Mouse (Mus musculus) T-helper 17 cell (primary cell): ENCODE data around the gene Pgs1.

ENCODE experiments used
- in situ Hi-C, 2 experiments: fragments of 300-600 bp; cut with MboI, MseI; formaldehyde crosslinking; loops; 1 replicate in 1 of 2; 2 replicates in 1 of 2; pipeline ENCODE4 v1.15.1; 2025; ENCODE audit warnings: high pct_unique_total_duplicates in 2 of 2

Pgs1 gene

DNA sequence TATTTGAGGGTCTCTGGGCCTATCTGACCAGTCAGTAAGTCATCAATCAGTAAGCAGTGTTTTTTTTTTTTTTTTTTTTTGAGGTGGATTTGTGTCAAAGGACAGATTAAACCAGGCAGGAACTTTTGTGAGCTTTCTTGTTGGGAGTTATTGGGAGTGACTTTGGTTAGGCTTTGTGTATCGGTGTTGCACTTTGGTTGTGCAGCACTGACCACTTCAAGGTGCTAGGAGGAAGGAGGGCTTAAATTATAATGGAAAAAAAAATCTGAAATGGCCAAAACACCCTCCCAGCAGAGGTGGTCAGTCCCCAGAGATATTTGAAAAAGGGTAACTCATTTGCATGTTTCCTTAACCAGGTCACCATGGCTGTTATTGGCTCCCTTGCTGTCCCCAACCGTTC lies 11.0 kb downstream of the Pgs1 start:
- in situ Hi-C loops: loop anchor here in 1 of 2 experiments (5.0 kb wide), 1 partner anchor 250 kb away; the partner anchor contains the start of gene Cyth1

DNA sequence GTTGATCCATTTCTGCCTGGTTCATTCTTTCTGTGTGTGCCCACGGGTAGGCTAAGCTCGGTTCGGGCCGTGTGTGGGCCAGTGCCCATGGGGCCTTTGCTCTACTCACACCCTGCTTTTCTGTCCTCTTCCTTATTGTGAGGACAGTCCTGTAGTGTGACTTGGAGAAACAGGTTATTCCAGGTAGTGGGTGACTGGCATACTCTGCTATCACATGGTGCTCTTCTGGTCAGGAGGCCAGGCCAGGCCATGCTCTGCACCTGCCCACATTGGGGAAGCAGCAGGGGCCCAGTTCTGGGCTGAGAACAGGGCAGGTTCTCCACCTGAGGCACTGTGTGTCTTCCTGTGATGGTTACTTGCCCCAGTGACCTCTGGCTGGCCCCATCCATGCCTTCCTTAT lies 12.3 kb downstream of the Pgs1 start:
- in situ Hi-C loops: loop anchor here in 1 of 2 experiments (5.0 kb wide), 1 partner anchor 249 kb away; the partner anchor contains the start of gene Cyth1

DNA sequence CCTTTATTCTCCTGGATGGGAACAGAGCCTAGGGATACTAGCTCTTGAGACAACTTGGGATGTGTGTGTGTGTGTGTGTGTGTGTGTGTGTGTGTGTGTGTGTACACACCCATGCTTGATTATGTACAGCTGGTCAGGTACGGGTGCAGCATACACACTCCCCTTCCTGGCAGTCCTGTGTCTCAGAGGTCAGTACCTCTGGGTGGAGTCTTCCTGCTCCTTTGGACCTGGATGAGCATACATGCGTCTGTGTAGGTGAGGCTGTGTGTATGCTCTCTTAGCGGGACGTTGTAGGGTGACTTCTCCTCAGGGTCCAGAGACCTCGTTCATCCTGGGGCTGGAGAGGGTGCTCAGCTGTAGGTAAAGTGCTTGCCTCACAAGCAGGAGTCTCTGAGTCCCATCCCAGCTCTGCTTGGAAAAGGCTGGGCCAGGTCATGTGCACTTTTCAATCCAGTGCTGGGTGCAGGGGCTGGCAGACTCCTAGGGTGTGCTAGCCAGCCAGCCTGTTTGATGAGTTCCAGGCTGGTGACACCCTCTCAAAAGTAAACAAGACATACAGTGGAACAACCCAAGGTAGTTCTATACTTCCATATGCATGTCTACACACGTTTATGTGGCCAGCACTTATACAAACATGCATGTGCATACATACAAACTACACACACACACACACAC lies 13.3 kb downstream of the Pgs1 start:
- in situ Hi-C loops: loop anchor here in 1 of 2 experiments (5.0 kb wide), 1 partner anchor 248 kb away; the partner anchor contains the start of gene Cyth1

DNA sequence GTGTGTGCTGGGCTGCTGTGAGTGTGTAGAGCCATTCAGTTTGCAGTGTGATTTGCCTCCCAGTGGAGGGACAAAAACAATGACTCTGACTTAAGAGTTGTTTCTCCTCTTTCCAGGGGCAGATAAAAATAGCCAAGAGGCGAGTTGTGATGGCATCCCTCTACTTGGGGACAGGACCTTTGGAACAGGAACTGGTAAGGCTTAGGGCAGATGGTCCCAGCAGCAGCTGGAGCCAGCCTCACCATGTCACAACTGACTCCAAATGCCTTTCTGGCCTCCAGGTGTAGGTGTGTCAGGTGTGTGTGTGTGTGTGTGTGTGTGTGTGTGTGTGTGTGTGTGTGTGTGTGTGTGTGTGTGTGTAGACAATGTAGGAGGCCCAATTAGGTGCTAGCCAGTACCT lies 14.0 kb downstream of the Pgs1 start:
- in situ Hi-C loops: no loop called here

DNA sequence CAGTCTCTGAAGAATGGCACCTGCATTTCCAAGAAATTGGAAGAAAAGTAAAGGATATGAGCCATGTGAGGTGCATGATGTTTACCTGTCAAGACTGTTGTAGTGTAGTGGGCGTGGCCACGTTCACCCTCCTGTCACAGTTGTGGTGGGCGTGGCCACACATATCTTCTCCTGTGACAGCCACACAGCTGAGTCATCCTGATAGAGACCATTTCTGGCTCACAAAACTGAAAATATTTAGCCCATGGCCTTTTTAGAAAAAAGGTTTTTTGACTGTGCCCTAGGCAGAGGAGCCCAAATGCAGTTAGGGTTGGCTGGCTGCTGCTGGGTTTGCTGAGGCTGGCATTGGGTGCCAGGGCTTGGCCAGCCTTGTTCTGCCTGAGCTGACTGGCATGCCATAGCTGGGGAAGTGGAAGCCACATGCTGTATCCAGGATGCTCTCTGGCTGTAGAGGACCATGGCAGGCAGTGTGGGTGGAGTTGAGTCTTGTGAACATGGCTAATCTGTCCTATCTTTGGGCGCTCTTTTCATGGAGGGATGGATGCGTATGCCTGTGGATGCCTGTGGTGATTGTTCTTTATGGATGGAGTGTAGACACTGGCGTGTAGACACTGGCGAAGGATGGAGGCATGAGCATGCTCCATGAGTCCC lies 14.6 kb downstream of the Pgs1 start:
- in situ Hi-C loops: no loop called here

DNA sequence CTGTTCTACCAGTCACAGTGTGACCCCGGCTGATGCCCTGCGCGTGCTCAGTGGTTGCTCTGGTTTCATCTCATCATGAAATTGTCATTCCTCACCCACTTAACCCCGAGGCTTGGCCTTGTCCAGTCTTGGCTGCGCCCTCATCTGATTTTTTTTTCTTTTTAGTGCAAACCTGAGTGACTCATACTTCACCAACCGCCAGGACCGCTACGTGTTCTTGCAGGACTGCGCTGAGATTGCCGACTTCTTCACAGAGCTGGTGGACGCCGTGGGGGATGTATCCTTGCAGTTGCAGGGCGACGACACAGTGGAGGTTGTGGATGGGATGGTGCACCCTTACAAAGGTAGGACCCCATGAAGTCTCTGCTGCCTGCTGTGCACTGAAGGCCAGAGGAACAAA lies 17.1 kb downstream of the Pgs1 start:
- in situ Hi-C loops: no loop called here

DNA sequence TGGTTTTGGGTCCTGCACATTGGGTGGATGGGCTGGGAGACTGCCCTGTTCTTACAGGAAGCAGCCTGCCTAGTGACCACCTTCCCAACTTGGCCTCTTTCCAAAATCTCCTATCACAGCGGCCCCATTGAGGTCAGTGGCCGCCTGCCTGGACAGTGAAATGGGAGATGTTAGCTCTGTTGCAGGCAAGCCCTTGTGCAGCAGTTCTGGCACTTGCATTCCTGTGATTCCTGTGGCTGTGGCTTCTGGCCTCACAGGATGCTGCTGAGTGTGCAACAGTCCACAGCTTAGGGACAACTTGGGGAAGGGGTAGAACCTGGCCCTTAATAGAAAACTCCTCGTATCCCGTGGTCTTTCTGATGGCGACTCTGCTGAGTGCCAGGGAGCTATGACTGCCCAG lies 17.6 kb downstream of the Pgs1 start:
- in situ Hi-C loops: no loop called here

DNA sequence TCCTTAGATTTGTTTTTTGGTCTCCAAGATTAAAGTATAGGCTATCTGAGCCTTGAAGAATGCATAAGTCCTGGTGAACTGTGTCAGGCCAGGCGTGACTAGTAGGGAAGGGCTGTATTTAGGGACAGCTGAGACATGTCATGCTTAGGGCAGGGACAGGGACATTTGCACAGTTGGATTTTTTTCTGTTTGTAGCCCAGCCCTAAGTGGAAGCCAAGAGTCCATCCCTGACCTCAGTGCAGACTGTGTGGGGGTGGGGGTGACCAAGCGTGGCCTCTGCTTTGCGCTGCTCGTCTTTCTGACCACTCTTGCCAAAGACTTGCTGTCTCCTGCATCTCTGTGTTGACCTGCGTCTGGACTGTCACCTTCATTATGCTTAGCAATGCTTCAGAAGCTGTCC lies 18.1 kb downstream of the Pgs1 start:
- in situ Hi-C loops: no loop called here

DNA sequence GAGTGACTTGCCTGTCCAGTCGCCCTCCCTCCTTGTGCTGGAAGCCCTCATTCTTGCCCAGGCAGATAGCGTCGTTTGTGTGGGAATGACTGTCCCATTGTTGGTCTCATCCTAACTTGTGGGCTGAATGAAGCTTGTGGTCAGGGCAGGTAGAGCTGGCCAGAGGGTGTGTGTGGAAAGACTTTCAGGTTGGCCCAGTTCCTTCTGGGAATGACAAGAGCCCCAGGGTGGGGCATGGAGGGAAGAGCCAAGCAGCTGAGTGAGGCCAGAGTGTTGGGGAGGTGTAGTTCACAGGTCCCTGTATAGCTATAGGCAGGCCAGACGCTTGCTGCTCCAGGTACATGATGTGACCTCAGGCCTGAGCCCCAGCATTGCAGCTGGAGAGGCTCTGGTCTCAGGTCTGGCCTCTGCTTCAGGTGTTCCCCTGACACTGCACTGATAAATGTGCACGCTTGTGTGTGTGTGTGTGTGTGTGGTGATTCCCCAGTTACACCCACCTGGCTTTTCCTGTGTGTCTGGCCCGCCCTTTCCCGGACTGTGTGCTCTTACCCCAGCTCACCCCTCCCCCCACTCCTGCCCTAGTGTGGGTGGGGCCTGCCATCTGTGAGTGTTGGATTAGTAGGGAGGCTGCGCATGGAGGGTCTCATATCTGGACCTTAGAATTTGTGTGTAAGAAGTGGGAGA lies 21.5 kb downstream of the Pgs1 start:
- in situ Hi-C loops: no loop called here

DNA sequence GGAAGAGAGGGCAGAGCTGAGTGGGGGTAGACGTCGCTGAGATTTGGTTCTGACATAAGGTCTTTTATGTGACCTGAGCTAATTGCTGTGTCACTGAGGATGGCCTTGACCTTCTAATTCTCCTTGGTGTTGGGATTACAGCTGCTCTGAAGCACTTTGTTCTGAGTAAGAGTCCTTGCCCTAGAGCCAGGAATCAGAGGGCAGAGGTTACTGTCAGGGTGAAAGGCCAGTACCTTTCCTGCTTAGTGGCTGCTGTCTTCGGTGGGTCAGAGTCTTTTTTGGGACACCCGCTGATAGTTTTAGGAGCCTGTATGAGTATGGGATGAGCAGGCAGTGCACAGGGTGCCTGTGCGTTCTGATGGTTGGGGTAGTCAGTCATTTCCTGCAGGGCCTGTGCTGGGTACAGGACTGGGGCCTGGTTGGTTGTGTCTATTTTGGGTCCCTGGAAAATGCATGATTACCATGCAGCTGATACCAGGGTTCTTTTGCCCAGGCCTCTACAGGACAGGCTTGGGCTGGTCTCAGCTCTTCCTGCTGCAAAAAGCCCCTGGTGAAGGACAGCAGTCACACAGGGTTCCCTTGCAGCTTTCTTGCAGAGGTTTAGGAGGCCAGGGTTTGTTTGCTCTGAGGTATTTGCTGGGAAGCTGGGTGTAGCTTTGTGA lies 22.2 kb downstream of the Pgs1 start:
- in situ Hi-C loops: no loop called here

DNA sequence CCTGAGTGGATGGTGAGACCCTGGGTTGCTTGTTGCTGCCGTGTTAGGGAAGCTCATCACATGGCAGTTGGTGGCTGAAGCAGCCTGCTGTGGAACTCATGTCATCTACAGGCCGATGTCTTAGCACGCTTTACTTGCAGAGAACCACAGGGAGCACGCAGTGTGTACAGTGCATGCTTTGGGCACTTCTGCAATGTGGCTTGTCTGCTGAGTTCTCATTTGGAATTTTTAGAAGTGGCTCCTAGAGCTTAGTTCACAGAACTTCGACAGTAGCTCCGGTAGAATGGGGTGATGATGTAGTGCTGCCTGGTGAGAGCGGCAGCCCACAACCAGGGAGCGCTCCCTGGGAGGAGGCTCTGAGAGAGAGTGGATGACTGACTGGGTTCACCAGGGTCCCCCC lies 22.8 kb downstream of the Pgs1 start:
- in situ Hi-C loops: no loop called here

DNA sequence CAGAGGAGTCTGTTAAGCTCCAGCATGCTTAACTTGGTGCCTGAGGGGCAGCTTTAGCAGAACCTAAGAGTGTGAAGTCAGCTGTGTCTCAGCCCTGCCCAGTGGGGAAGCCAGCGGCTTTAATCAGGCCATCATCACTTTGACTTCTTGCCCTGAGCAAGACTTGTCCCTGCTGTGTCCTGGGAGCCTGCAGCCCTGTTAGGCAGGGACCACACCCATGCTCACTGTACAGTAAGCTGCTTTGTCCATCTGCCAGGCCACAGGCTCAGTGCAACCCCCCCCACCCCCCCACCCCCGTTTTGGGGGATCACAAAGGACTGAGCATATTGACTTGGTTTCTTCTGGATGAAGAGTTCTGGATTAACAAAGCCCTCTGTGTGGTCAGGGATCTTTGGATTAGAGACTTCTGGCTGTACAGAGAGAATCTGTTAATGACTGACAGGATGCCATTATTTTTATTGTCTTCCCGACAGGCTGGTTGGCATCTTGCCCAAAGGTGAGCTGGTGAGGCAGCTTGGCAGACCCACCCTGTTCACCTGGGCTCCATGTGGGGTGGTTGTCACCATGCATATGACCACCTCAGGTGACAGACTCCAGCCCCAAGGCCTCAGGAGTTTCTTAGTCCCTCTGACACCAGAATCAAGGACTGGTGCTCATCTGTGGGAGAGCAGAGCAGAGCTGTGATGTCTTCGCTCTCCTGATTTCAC lies 23.9 kb downstream of the Pgs1 start:
- in situ Hi-C loops: loop anchor here in 1 of 2 experiments (10.0 kb wide), 1 partner anchor 1985 kb away; the partner anchor contains the start of gene H3f3b

DNA sequence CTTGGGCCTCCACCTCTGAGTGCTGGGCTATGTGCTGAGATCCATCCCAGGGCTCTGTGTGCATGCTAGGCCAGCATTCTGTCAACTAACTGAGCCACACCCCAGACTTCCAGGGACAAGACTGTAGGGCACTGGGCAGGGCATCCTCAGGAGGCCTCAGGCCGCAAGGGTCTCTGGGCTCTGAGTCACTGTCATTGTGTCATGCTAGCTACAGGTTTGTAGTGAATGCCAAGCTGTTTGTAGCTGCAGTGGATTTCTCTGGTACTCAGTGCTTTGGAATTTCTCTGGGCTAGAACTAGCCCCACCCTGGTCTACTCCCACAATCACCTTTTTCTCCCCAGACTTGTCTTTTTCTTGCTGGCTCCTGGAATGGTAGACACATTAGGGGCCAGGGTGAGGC lies 26.5 kb downstream of the Pgs1 start:
- in situ Hi-C loops: loop anchor here in 1 of 2 experiments (10.0 kb wide), 1 partner anchor 1988 kb away; the partner anchor contains the start of gene H3f3b

DNA sequence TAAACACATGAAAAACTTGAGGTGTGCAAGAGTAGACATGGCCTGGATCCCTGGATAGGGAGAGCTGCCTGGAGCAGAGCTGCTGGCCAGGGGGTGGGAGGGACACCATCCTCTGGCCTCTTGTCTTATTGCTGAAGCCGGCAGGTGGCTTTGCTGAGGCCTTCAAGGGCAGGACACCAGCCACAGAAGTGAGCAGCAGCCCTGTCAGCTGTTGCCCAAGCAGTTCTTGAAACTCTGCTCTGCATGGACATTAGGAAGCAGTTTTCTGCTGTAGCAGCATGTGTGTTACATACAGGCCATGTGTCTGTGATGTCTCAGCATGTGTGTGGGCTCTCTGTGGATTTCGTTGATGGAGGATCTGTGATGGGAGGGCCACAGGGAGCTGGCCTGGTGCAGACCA lies 27.2 kb downstream of the Pgs1 start:
- in situ Hi-C loops: loop anchor here in 1 of 2 experiments (10.0 kb wide), 1 partner anchor 1989 kb away; the partner anchor contains the start of gene H3f3b

DNA sequence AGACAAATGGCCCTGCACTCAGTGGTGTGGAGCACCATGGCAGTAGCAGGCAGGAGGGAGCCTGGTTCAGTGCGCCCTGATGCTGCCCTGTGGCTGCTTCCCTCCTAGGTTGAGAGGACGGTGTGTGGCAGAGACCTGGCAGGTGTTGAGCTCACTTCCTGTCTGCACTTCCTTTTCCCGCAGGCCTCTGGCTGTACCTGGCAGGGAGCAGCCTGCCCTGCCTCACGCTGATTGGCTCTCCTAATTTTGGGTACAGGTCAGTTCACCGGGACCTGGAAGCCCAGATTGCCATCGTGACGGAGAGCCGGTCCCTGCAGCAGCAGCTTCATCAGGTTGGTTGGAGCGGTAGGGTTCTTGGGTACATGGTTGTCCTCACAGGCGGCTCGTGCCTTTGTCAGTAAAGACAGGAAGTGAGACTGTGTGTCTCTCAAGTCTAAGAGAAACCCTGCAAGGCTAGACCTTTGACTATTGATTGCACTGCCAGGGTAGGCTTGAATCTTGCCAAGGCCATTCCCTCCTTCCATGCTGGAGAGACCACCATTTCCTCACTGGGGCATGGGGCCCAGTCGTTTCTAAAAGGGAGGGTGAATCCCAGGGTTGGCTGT lies 28.4 kb downstream of the Pgs1 start:
- in situ Hi-C loops: loop anchor here in 1 of 2 experiments (10.0 kb wide), 1 partner anchor 1990 kb away; the partner anchor contains the start of gene H3f3b

DNA sequence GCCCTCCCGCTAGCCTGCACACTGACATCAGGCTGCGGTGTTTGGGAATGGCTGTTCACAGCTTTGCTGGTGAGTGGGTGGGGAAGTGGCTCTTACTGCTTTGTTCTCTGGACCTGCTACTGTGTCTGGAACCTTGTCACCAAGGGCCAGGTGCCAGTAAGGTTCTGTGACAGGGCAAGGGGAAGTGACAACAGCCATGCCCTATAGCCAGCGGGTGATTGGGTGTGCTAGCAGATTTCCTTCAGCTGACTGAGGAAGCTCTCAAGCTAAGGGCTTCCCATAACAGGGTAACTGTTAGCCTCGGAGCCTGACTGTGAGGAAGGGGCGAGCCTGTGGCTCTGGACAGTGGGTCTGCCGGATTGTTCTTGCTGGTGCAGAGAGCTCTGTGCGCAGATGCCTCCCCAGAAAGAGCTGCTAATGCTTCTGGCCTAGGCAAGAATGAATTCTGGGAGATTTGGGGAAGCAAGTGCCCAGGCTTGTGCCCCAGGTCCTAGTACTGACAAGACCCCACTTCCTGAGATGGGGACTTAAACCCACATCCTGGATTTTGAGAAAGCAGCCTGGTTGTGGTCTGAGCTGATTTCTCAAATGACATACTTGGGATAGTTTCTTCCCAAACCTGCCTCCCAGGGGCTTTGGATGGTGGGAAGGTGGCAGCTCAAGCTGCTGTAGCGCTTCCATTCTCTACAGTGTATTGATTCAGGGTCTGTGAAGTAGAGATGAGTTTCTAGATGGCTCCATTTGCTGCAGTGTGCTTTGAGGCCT lies 29.5 kb downstream of the Pgs1 start:
- in situ Hi-C loops: loop anchor here in 1 of 2 experiments (5.0 to 10.0 kb wide), 2 partner anchors 48 to 1991 kb away; partner anchors contain the start of gene H3f3b

DNA sequence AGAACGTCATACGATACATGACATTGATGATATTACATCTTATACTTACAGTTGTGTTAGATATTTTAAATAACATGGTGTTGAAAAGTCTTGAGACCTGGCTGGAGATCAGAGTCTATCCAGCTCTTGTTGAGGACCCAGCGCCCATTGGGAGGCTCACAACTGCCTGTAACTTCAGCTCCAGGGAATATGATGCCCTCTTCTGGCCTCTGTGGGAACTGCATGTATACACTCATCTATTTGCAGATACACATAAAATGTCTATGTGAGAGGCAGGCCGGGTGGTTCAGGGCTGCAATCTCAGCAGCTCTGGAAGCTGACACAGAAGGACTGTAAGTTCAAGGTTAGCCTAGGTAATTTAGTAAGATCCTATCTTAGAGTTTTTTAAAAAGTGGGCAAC lies 32.2 kb downstream of the Pgs1 start:
- in situ Hi-C loops: loop anchor here in 1 of 2 experiments (5.0 to 10.0 kb wide), 2 partner anchors 51 to 1994 kb away; partner anchors contain the start of gene H3f3b

DNA sequence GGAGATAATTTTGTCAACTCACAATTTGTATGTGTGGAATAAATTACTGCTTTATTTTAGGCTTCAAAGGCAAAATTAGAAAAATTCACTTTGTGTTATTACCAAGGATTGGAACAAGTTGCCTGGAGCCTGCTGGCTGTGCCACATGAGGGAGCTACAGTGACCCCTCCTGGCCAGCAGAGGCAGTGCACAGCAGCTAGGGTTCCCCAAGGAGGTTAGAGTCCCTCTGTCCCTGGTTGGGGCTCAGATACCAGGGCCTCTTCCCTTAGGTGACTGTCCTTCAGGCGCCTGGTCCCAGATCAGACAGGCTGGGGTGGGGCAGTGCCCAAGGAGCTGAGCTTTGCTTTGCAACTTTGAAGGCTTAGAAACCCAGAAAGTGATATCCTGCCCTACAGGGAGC lies 35.7 kb downstream of the Pgs1 start:
- in situ Hi-C loops: loop anchor here (5.0 kb wide), 3 partner anchors 50 to 155 kb away; partner anchors contain the start of gene Socs3 (in 1 of the 2)

DNA sequence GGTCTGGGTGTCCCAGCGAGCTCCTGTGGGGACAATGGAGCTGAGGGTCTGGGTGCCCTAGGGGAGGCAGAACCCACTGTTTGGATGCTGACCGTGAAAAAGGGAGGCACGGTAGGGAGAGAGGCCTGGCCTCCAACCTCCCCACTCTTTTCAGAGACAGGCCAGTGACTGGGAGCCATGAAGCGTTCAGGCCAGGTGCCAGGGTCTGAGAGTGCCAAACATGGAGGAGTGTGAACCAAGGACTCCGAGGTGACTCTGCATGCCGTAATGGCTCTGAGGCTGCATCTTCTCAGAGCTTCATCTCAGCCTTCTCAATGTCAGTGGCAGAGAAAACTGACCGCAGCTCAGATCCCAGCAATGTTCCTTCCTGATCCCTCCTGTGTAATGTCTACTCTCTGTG lies 37.4 kb downstream of the Pgs1 start:
- in situ Hi-C loops: loop anchor here (5.0 kb wide), 3 partner anchors 51 to 156 kb away; partner anchors contain the start of gene Socs3 (in 1 of the 2)
